Mouse (Mus musculus) ES-Bruce4 (cell line): Measurements from ENCODE around the gene Pde7b. TPM values are rescaled to one million over a fixed set of nuclear protein-coding genes. Genes with fewer than 3 reads are reported as not detected.

Source experiments
- H3K27ac ChIP-seq: 2 replicates; pipeline ENCODE4 v1.5.1; 2012; ENCODE audit warnings: low read length, inconsistent platforms; ENCODE audit not compliant: insufficient read depth
- H3K27me3 ChIP-seq: 2 replicates; pipeline ENCODE4 v1.6.1; 2012; ENCODE audit warnings: mild to moderate bottlenecking, low read length, inconsistent platforms; ENCODE audit not compliant: control insufficient read depth, poor library complexity, insufficient read depth, severe bottlenecking
- H3K36me3 ChIP-seq: 2 replicates; pipeline ENCODE4 v1.6.1; 2012; ENCODE audit warnings: inconsistent platforms, mild to moderate bottlenecking, low read length, moderate library complexity; ENCODE audit not compliant: control insufficient read depth, poor library complexity, insufficient read depth, severe bottlenecking
- H3K4me1 ChIP-seq: one replicate; pipeline ENCODE4 v1.8.1; 2011; ENCODE audit warnings: low read length; ENCODE audit not compliant: control insufficient read depth, insufficient read depth
- H3K4me3 ChIP-seq: 2 replicates; pipeline ENCODE4 v1.5.1; 2011; ENCODE audit warnings: low read depth, mild to moderate bottlenecking, low read length
- H3K9ac ChIP-seq: 2 replicates; pipeline ENCODE4 v1.6.1; 2012; ENCODE audit warnings: low read depth, mild to moderate bottlenecking, inconsistent platforms; ENCODE audit not compliant: poor library complexity, severe bottlenecking
- H3K9me3 ChIP-seq: replicated peaks from 2 replicates; pipeline ENCODE4 v1.6.1; 2012; ENCODE audit warnings: mild to moderate bottlenecking, low read length, inconsistent platforms; ENCODE audit not compliant: control insufficient read depth, poor library complexity, insufficient read depth, severe bottlenecking
- CTCF ChIP-seq: IDR thresholded peaks from one replicate; pipeline ENCODE4 v1.8.1; 2011; ENCODE audit warnings: low read depth, low read length
- EP300 ChIP-seq: IDR thresholded peaks from 2 replicates; pipeline ENCODE4 v1.6.1; 2011; ENCODE audit warnings: low read depth, low read length; ENCODE audit not compliant: insufficient read depth
- POLR2A ChIP-seq: IDR thresholded peaks from one replicate; pipeline ENCODE4 v1.8.1; 2011; ENCODE audit warnings: low read length; ENCODE audit not compliant: insufficient read depth
- polyA plus RNA-seq: library from polyadenylated mRNA; stranded (reverse); fragments of >200 nt; gene quantifications from 2 replicates; pipeline ENCODE4 v1.2.4, GENCODE M21; 2011; ENCODE audit warnings: low read depth; ENCODE audit not compliant: missing spikeins, insufficient read depth, insufficient read length

Pde7b gene
- polyA plus RNA-seq, 1 experiment = 0.18 TPM

DNA sequence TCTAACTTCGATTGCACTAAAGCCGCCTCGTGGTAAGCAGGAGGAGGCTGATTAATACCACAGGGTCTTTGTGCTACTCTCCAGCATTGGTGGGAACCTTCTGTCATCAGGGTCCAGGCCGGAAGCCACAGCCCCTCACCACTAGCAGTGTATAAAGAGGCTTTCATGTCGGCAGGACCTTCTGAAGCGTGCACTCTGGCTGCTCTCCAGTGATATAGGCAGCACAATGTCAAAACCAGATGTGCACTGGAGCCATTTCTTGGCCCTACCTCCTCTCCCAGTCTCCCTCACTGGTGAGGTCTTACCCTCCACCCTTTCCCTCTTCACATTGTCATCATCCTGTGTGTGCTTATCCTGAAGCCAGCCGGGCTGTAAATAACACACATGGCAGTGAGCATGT is 24.2 kb downstream of the Pde7b start:
- Histone ChIP-seq H3K9ac (no peak overlapping the region), H3K27me3 (no peaks in the 10 kb centered on the region), H3K4me1 (no peaks in the 10 kb centered on the region), H3K36me3 (no peaks in the 10 kb centered on the region), H3K27ac (no peak overlapping the region), H3K9me3 (no peaks in the 10 kb centered on the region), H3K4me3 (no peak overlapping the region)
- no peak for TF ChIP-seq EP300
- no peak for TF ChIP-seq CTCF
- no peak for TF ChIP-seq POLR2A

- Histone ChIP-seq H3K9ac (no peak overlapping the region), H3K27me3 (no peaks in the 10 kb centered on the region), H3K4me3 (no peak overlapping the region), H3K27ac (no peak overlapping the region), H3K4me1 (no peaks in the 10 kb centered on the region), H3K36me3 (no peaks in the 10 kb centered on the region), H3K9me3 (no peaks in the 10 kb centered on the region)
- no peak for TF ChIP-seq CTCF
These were observed 25.0 kb downstream of the Pde7b start for GRCm38 (mm10) chr10:20699874-20700273.

- Histone ChIP-seq H3K9ac (no peak overlapping the region), H3K4me3 (no peak overlapping the region), H3K27ac (no peak overlapping the region), H3K36me3 (no peaks in the 10 kb centered on the region), H3K4me1 (no peaks in the 10 kb centered on the region), H3K9me3 (no peaks in the 10 kb centered on the region), H3K27me3 (no peaks in the 10 kb centered on the region; the same call in 1 of the 2 replicates)
- TF ChIP-seq CTCF = no peak
- no peak for TF ChIP-seq POLR2A
- no peak for TF ChIP-seq EP300
These were observed 29.2 kb downstream of the Pde7b start for GRCm38 (mm10) chr10:20695637-20696036.

DNA sequence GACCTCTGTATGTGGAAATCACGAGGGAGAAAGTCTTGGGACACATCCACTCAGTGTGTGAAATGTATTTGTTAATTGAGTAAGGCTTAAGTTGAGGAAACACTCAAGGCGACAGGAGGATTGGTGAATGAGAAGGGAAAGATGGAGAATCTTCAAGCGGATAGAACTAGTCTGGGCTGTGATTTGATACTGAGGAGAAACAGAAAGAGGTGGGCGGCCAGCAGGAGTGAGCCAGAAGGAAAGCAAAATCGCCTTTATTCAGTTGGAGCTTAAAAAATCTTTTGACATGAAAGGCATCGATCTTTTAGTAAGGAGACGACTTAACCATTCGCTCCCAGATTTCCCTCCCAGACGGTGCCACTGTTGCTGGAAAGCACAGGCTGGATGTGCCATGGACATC is 34.9 kb downstream of the Pde7b start:
- Histone ChIP-seq H3K27me3 (no peaks in the 10 kb centered on the region; the same call in 1 of the 2 replicates), H3K9ac (no peak overlapping the region), H3K4me1 (no peaks in the 10 kb centered on the region), H3K9me3 (no peaks in the 10 kb centered on the region), H3K27ac (no peak overlapping the region), H3K4me3 (no peak overlapping the region), H3K36me3 (no peaks in the 10 kb centered on the region)
- TF ChIP-seq CTCF (no peak), EP300 (no peak), POLR2A (no peak)

GRCm38 (mm10) chr10:20684151-20684550 is 40.7 kb downstream of the Pde7b start:
- H3K27me3 ChIP-seq = no peaks in the 10 kb centered on the region
- H3K4me3 ChIP-seq = no peak overlapping the region
- H3K27ac ChIP-seq = no peak overlapping the region
- H3K4me1 ChIP-seq = no peaks in the 10 kb centered on the region
- H3K9me3 ChIP-seq = no peaks in the 10 kb centered on the region
- TF ChIP-seq POLR2A (no peak), CTCF (no peak), EP300 (no peak)
- no peak overlapping the region for H3K9ac ChIP-seq
- H3K36me3 ChIP-seq = no peaks in the 10 kb centered on the region

- Histone ChIP-seq H3K9me3 (no peaks in the 10 kb centered on the region), H3K4me1 (no peaks in the 10 kb centered on the region), H3K36me3 (no peaks in the 10 kb centered on the region), H3K27ac (no peak overlapping the region), H3K27me3 (no peaks in the 10 kb centered on the region), H3K4me3 (no peak overlapping the region), H3K9ac (no peak overlapping the region)
- TF ChIP-seq POLR2A = no peak
- no peak for TF ChIP-seq CTCF
- TF ChIP-seq EP300 = no peak
These were observed 43.9 kb downstream of the Pde7b start for GRCm38 (mm10) chr10:20680986-20681385.
